Mouse (Mus musculus) heart, adult 2 months (tissue): ENCODE measurements around the gene Med15. TPM values are rescaled to one million over a fixed set of nuclear protein-coding genes. Genes with fewer than 3 reads are reported as not detected.

Source experiments
- DNase-seq, 2 experiments: peaks; one replicate each; pipeline ENCODE4 v3.0.0; 2021
- H3K27ac ChIP-seq: fragments of 200-600 bp; 2 replicates; pipeline ENCODE4 v1.8.1; 2022
- H3K27me3 ChIP-seq: fragments of 200-500 bp; 2 replicates; pipeline ENCODE4 v1.6.1; 2012; ENCODE audit warnings: mild to moderate bottlenecking, low read length, inconsistent platforms, mixed read lengths; ENCODE audit not compliant: control insufficient read depth, insufficient read depth
- H3K36me3 ChIP-seq: fragments of 200-500 bp; 2 replicates; pipeline ENCODE4 v1.6.1; 2012; ENCODE audit warnings: low read length, inconsistent platforms; ENCODE audit not compliant: control insufficient read depth, insufficient read depth
- H3K4me1 ChIP-seq: fragments of 200-500 bp; 2 replicates; pipeline ENCODE4 v1.6.1; 2011; ENCODE audit warnings: low read length; ENCODE audit not compliant: control insufficient read depth, insufficient read depth
- H3K4me3 ChIP-seq: fragments of 200-600 bp; 2 replicates; pipeline ENCODE4 v1.8.1; 2022
- H3K79me2 ChIP-seq: fragments of 200-500 bp; replicated peaks from 2 replicates; pipeline ENCODE4 v1.6.1; 2012; ENCODE audit warnings: mild to moderate bottlenecking, inconsistent platforms, low read length, moderate library complexity, mixed read lengths; ENCODE audit not compliant: control insufficient read depth, insufficient read depth
- H3K9ac ChIP-seq: fragments of 200-500 bp; 2 replicates; pipeline ENCODE4 v1.6.1; 2012; ENCODE audit warnings: low read depth, mild to moderate bottlenecking, control low read depth, inconsistent platforms, low read length, mixed read lengths
- CTCF ChIP-seq: fragments of 200-600 bp; IDR thresholded peaks from 2 replicates; pipeline ENCODE4 v1.8.1; 2022; ENCODE audit warnings: antibody characterized with exemption, mild to moderate bottlenecking, moderate library complexity
- EP300 ChIP-seq: fragments of 200-500 bp; IDR thresholded peaks from 2 replicates; pipeline ENCODE4 v1.6.1; 2011; ENCODE audit warnings: low read depth, low read length, control low read depth; ENCODE audit not compliant: insufficient read depth
- POLR2A ChIP-seq: fragments of 200-500 bp; IDR thresholded peaks from 2 replicates; pipeline ENCODE4 v1.6.1; 2011; ENCODE audit warnings: mild to moderate bottlenecking, low read depth, low read length, control low read depth; ENCODE audit not compliant: insufficient read depth
- WGBS: fragments of 180-500 bp; shearing (Covaris S2); methylation state at CpG from one replicate; pipeline ENCODE4 v1.1.7; 2018; 5-methylcytosine and 5-hydroxymethylcytosine counted together
- intact Hi-C: fragments of 180-260 bp; cut with DNase I; formaldehyde crosslinking; loops from one replicate; pipeline ENCODE4 v1.15.1; 2025
- polyA plus RNA-seq: library from polyadenylated mRNA; depleted of rRNA; stranded (reverse); fragments of >200 nt; gene quantifications from 2 replicates; pipeline ENCODE4 v1.2.3, GENCODE M21; 2012
- total RNA-seq, 2 experiments: library from RNA; stranded (reverse); gene quantifications; 2 replicates each; pipeline ENCODE4 v1.2.3; 2021

The Med15 gene
- total and polyA plus RNA-seq, 3 experiments, result 21.5 to 44.3 (median 24.9) TPM

DNA sequence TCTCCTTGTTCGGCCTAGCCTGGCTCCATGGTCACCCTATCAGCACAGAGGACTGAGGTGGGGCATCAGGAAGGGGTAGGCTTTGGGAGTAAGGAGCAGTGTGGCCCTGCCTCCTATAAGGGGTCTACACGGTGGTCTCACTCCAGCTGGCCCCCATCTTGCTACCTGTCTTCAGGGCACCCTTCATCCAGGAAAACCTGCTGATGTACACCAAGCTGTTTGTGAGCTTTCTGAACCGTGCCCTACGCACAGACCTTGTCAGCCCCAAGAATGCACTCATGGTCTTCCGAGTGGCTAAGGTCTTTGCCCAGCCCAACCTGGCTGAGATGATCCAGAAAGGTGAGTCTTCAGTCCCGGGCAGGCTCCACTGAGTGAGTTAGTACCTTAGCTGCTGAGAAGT is 92.7 kb downstream of the Med15 start:
- intact Hi-C loops, result loop anchor here (5.0 kb wide), 1 partner anchor 172 kb away; no protein-coding TSS in a partner anchor
- TF ChIP-seq EP300, result no peak
- no peak for TF ChIP-seq POLR2A
- TF ChIP-seq CTCF, result no peak
- WGBS, result 98% methylated on average over 6 of the region's 6 CpGs
- no peak overlapping the region for H3K4me3 ChIP-seq
- H3K27me3 ChIP-seq, result no peaks in the 10 kb centered on the region
- no peak overlapping the region for H3K9ac ChIP-seq
- no peaks in the 10 kb centered on the region for H3K4me1 ChIP-seq
- no peaks in the 10 kb centered on the region for H3K36me3 ChIP-seq
- DNase-seq, result no peak
- no peaks in the 10 kb centered on the region for H3K79me2 ChIP-seq
- H3K27ac ChIP-seq, result no peak overlapping the region

DNA sequence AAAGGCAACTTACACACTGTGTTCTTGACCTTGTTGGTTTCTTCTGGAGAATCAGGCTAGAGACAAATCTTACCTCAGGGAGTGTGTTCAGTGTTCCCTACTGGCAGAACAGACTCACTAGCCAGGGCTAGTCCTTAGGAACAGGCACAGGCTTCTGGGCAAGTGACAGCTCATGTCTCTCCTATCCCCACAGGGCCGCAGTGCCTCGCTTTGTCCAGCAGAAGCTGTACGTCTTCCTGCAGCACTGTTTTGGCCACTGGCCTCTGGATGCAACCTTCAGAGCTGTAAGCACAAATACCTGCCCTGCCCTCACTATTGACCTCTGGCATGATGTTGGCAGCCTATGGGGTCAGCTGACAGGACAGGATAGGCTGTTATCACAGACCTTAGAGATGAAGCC is 93.6 kb downstream of the Med15 start:
- WGBS, result 91% methylated on average over 3 of the region's 3 CpGs
- H3K4me1 ChIP-seq, result no peaks in the 10 kb centered on the region
- no peaks in the 10 kb centered on the region for H3K36me3 ChIP-seq
- TF ChIP-seq POLR2A (no peak), CTCF (no peak), EP300 (no peak)
- H3K27ac ChIP-seq, result no peak overlapping the region
- no peak overlapping the region for H3K4me3 ChIP-seq
- no peaks in the 10 kb centered on the region for H3K79me2 ChIP-seq
- H3K27me3 ChIP-seq, result no peaks in the 10 kb centered on the region
- no peak for DNase-seq
- intact Hi-C loops, result no loop called here
- H3K9ac ChIP-seq, result no peak overlapping the region

DNA sequence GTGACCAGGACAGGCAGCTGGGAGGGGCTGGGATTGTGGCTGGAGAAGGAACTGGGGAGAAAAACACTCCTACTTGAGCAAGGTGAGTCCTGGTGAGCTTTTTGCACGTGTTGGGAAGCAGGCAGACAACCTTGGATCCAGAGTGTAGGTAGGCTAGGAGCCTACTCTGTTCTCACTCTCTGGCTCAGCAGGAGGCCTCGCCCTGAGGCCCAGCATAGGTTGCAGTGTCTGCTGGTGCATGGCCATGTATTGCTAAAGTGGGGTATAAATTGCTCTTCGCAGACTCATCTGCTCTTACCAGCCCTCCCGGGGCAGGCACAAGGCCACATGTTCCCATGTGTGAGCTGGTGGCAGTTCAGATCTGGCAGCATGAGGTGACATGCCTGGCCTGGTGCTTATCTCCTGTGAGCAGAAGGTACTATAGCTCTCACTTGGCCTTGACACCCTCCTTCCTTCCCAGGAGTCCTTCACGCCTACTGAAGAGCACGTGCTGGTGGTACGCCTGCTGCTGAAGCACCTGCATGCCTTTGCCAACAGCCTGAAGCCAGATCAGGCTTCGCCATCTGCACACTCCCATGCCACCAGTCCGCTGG is 94.6 kb downstream of the Med15 start:
- H3K4me1 ChIP-seq, result no peaks in the 10 kb centered on the region
- no peak for DNase-seq
- no peak overlapping the region for H3K27ac ChIP-seq
- H3K4me3 ChIP-seq, result no peak overlapping the region
- H3K9ac ChIP-seq, result no peak overlapping the region
- TF ChIP-seq CTCF (no peak), POLR2A (no peak), EP300 (no peak)
- H3K36me3 ChIP-seq, result no peaks in the 10 kb centered on the region
- 87% methylated on average over 9 of the region's 9 CpGs for WGBS
- H3K27me3 ChIP-seq, result no peaks in the 10 kb centered on the region
- intact Hi-C loops, result no loop called here
- no peaks in the 10 kb centered on the region for H3K79me2 ChIP-seq

DNA sequence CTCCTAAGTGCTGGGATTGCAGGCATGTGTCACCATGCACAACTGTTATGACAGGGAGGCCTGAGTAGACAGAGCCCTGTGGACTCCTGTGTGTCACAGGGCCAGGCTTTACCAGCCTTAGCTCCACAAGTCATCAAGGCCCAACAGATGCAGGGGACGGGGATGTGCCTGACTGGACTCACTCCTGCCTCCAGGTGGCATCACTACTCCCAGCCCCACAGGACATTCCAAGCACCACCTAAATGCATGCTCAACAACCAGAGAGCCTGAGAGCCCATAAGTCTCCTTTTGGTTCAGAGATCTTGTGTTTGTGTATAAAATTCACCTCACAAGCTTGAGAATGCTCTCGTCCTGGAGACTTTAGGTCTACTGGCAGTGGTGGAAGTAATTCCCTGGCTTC is 95.1 kb downstream of the Med15 start:
- Histone ChIP-seq H3K4me3 (no peak overlapping the region), H3K9ac (no peak overlapping the region), H3K27me3 (no peaks in the 10 kb centered on the region), H3K27ac (no peak overlapping the region), H3K79me2 (no peaks in the 10 kb centered on the region), H3K4me1 (no peaks in the 10 kb centered on the region), H3K36me3 (no peaks in the 10 kb centered on the region)
- WGBS, result 84% methylated on average over 2 of the region's 2 CpGs
- DNase-seq, result no peak
- TF ChIP-seq CTCF (peak; percentile 38), EP300 (no peak)
- intact Hi-C loops, result no loop called here

DNA sequence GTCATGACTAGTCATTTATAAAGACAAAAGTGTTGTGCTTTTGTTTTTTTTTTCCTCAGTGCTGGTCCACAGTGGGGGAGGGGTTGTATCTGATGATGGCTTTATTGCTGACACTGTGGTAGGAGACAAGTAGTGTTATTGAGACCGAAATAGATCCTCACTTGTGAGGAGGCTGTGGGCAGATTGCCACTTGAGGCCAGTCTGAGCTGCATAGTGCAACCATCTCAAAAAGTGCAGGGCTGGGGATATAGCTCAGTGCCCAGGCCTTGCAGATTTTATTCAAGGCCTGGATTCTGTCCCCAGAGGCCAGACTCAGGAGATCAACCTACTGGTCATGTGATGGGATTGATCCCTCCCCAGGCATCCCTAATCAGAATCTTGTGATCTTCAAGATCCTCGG is 95.8 kb downstream of the Med15 start:
- 74% methylated on average over 2 of the region's 2 CpGs for WGBS
- TF ChIP-seq CTCF (no peak), EP300 (no peak), POLR2A (no peak)
- Histone ChIP-seq H3K4me1 (no peaks in the 10 kb centered on the region), H3K4me3 (no peak overlapping the region), H3K36me3 (no peaks in the 10 kb centered on the region), H3K27ac (no peak overlapping the region), H3K9ac (no peak overlapping the region), H3K79me2 (no peaks in the 10 kb centered on the region), H3K27me3 (no peaks in the 10 kb centered on the region)
- DNase-seq, result no peak
- intact Hi-C loops, result no loop called here

DNA sequence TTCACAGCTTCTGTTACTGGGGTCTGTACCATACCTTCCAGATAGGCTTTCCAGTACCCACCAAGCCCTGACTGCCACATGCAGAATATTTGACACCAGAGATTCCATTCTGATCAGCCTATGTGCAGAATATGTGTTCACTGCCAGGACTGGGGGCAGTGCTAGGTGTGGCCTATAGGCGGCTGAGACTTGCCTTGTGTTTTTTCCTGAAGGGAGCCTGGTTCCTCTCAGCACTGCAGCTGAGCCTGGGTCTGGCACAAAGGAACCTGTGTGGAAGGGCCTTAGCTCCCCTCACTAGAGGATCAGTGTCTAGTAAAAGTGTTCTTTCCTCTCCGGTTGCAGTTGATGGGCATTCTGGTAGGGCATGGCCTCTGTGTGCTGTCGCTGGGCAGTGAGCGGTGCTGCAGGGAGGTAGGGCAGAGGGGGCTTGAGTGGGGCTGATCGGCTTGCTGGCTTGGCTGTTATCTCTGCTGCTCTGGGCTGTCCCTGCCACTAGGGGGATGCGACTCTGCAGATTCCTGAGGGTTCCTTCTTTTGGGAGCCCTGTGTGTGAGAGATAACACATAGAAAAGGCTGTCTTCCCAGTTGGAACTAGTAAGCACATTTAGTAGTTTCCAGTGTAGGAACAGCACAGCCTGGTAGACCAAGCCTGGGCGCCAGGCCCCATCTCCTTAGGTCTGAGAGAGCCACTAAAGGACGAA is 99.1 kb downstream of the Med15 start:
- no peaks in the 10 kb centered on the region for H3K4me1 ChIP-seq
- H3K9ac ChIP-seq, result no peak overlapping the region
- TF ChIP-seq POLR2A (no peak), CTCF (0 out of 2 replicates have a peak, but pooled peaks have one; percentile 18)
- no peaks in the 10 kb centered on the region for H3K36me3 ChIP-seq
- WGBS, result 71% methylated on average over 8 of the region's 8 CpGs
- H3K79me2 ChIP-seq, result no peaks in the 10 kb centered on the region
- H3K27ac ChIP-seq, result no peak overlapping the region
- no peak for DNase-seq
- intact Hi-C loops, result no loop called here
- no peaks in the 10 kb centered on the region for H3K27me3 ChIP-seq
- H3K4me3 ChIP-seq, result no peak overlapping the region
